Mouse (Mus musculus) layer of hippocampus, postnatal 25 days (tissue): ENCODE measurements around the gene Acot6. TPM values are rescaled to one million over a fixed set of nuclear protein-coding genes. Genes with fewer than 3 reads are reported as not detected.
A peak's percentile ranks its signal among the peaks of the same experiment; 100 is the strongest.

ENCODE experiments used
- DNase-seq, 2 experiments: peaks; one replicate each; pipeline ENCODE4 v3.0.0; 2022; ENCODE audit warnings: mixed read lengths in 2 of 2, low spot score in 1 of 2; ENCODE audit errors: extremely low spot score in 1 of 2
- total RNA-seq, 2 experiments: library from RNA; stranded (reverse); gene quantifications; 2 replicates each; pipeline ENCODE4 v1.2.3; 2021

Acot6 gene
- total RNA-seq, 2 experiments from 2014 or later: 4.3 to 5.3 TPM

DNA sequence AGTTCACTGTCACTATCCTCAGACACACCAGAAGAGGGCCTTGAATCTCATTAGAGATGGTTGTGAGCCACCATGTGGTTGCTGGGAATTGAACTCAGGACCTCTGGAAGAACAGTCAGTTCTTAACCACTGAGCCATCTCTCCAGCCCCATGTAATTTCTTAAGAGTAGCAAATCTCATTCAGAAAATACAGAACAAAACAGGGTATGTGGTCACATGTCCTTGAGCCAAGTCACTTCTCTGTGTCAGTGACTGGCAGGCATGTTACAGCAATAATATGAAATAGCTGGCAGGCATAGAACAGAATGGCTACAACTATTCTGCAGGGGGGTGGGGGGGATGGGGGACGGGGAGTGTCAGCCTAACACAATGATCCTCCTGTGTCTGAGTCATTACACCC is 383 bp upstream of the Acot6 start:
- DNase-seq: no peak

- no peak for DNase-seq
Measured at GRCm38 (mm10) chr12:84101493-84101845, 1.0 kb downstream of the Acot6 start.

DNA sequence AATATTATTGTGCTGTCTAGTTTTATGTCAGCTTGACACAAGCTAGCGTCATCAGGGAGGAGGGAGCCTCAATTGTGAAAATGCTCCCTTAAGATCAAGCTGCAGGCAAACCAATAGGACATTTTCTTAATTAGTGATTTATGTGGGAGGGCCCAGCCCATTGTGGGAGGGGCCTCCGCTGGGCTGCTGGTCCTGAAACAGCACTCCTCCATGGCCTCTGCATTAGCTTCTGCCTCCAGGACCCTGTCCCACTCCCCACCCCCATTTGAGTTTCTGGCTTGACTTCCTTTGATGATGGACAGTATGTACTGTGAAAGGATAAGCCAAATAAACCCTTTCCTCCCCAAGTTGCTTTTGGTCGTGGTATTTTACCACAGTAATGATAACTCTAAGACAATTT is 6.6 kb downstream of the Acot6 start:
- DNase-seq: no peak

- DNase-seq: no peak
Measured at GRCm38 (mm10) chr12:84107692-84108091, 7.2 kb downstream of the Acot6 start.

DNA sequence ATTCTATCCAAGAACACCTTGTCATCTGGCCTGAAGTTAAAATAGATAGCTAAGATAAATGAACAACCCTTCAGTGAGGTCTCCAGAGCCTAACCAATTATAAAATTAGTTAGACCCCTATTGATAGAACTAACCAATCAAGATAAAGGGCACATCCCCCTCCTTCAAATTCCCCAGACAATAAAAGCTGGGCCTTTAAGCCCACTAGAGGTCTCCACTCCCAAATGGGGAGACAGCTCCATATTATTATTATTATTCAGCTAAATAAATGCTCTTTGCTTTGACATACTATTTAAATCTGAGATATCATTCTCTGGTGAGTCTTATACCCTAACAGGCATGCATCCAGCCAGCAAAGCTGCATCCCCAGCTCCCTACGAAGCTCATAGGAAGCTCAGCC is 9.5 kb downstream of the Acot6 start:
- no peak for DNase-seq

GRCm38 (mm10) chr12:84110814-84111213 is 10.4 kb downstream of the Acot6 start:
- no peak for DNase-seq

GRCm38 (mm10) chr12:84113676-84114075 is 13.2 kb downstream of the Acot6 start:
- DNase-seq: no peak

DNA sequence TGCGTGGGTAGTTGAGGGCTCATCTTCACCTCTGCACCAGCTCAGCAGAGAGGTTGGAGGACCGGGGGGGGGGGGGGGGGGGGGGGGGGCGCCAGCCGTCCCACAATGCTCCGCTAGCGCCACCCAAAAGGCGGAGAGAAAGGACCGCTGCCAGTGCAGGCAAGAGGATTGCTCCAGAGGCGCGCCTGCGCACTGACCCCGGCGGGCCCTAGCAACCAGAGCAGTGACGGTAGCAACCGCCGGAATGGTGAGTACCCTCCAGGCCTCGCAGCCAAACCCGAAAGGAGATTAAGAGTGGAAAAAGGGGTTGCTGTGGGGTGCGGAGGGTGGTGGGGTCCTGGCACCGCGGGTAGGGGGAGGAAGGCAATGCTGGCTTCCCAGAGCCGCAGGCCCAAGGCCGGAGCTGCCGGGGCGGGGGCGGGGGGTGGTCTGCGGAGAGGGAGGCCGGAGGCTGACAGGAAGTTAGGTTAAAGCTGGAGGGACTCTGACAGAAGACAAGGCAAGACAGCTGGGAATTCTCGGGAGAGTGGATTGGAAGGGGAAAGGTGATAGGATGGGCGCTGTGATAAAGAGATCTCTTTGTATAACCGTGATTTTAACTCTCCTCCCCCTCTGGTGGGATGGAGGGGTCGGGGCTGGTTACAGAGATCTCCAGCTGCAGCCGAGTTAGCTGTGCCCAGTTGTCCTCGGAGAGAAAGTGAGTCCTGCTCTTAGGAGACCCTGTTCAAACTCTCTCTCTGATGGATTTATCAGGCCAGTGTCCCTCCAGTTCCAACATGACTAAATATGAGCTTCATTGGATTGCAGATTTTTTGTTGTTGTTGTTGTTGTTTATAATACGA is 13.9 kb downstream of the Acot6 start, which contains the start of gene Dnal1:
Dnal1 (plus strand) TSS at position 214 of the 842 bp plus-strand sequence.
- DNase-seq: peak; percentile 62 to 82

- no peak for DNase-seq
Measured at GRCm38 (mm10) chr12:84119584-84119983, 19.1 kb downstream of the Acot6 start.

- DNase-seq: no peak
Measured at GRCm38 (mm10) chr12:84125892-84126291, 25.4 kb downstream of the Acot6 start.

DNA sequence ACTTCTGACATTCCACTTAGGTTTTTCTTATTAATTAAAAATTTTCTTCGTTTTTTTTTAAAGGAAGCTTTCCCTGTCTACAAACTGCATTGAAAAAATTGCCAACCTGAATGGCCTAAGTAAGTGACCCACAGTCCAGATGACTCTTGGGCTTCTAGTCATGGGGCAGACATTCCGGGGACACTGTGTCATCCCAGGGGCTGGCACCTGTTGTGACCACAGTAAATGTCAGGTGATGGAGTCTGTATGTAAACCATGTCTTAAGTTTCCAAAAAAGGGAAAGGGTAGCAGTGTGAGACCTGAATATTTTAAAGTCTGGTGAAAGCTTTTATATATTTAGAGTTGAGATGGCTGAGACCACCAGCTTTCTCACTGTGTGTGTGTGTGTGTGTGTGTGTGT is 26.4 kb downstream of the Acot6 start:
- DNase-seq: no peak

DNA sequence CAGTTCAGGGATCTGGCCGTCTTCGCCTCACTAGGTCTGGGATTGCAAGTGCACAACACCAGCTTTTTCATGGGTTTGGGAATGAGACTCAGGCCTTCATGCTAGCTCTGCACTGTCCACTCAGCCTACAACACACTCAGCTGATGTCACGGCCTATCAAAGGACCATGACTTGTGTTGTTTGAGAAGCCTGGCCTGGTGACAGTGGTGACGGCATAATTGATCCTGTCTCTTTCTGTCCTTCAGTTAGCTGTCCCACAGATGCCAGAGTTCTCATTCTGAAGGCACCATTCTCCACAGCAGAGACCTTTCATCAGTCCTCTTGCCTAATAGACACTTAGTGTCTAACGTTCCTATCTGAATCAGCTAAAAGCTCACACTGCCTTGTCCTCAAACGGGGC is 28.1 kb downstream of the Acot6 start:
- DNase-seq: no peak

- DNase-seq: no peak
Measured at GRCm38 (mm10) chr12:84129931-84130330, 29.5 kb downstream of the Acot6 start.

- peak in 1 of 2 experiments; percentile 47 for DNase-seq
Measured at GRCm38 (mm10) chr12:84132265-84132664, 31.8 kb downstream of the Acot6 start.

DNA sequence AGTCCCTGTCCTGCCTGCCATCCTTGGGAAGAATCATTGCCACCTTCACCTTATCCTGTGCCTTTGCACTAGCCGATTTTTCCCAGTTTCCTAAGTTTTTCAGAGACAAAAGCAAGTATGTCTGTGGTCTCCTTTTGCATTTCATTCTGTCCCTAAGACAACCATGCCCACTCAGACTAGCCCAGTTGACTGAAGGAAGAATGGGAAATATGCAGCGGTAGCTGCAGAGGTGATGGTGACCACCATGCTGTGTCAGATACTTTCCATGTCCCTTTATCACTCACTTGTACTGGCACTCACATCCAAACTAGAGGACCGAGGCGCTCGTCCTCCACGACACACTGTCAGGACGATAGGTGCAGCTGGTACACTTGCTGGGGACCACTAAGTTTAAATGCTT is 36.7 kb downstream of the Acot6 start:
- DNase-seq: no peak

DNA sequence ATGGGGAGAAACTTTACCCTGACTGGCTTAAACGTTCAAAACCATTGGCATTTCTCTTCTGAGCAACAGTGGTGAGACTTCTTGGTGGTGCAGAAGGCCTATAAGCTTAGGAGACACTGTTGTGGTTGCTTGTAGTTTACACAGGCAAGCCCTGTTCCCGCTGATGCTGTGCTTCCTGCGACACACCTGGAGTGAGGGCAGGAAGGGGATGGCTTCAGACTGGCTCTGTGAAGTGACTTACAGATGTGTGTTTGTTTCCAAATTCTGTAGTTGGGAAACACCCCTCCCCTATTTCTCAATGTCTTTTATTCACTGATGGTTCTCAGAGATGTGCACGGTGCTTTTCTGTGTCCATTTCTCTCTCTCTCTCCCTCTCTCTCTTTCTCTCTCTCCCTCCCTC is 39.7 kb downstream of the Acot6 start:
- DNase-seq: no peak

DNA sequence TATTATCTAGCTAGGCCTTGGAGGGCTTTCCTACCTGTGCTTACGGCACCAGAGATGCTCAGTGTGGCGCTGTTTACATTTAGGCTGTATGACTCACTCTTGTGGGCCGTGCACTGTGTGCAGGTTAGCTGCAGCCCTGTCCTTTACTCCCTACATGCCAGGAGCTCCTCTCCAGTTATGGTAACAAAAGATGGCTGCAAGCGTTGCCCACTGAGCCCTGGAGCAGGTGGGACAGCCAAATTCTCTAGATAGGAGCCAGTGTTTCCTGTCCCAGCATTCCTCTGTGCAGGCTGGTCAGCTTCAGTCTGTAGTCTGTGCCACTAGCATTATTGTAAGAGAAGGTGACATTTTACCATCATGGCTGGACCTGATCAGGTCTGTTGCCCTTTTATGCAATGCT is 40.8 kb downstream of the Acot6 start:
- no peak for DNase-seq

- no peak for DNase-seq
Measured at GRCm38 (mm10) chr12:84142281-84143050, 42.0 kb downstream of the Acot6 start.

DNA sequence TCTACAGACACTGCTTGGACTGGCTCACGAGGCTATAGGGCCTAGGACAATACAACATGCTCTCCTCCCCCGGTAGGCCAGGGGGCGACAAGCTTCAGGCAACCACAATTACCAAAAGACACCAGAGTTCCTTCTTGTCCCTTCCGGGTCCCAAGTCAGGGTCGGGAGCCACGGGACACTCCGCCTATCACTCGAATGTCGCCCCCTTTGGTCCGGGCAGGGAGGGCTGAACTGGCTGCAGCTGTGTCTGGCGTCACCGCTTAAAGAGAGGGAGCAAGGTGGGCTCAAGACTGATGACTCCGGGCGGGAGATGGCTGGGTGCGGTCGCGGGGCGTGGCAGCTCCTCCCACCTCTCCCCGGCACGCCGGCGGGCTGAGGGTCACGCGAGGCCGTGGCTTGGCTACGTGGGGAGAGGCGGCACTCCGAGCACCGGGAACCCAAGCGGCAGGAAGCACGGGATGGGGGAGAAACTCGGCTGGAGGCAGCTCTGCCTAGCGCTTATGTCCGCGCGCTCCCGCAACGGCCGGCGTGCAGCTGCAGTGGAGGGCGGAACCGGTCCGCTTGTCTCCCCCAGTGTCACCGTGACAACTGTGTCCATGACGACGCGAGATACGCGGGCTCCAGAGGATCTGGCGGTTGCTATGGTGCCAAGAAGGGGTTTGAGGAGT is 47.6 kb downstream of the Acot6 start, which contains the start of gene Pnma1:
Pnma1 (minus strand) TSS at position 536 of the 668 bp plus-strand sequence.
- peak; percentile 65 to 68 for DNase-seq

- DNase-seq: no peak
Measured at GRCm38 (mm10) chr12:84148622-84149012, 48.2 kb downstream of the Acot6 start.

DNA sequence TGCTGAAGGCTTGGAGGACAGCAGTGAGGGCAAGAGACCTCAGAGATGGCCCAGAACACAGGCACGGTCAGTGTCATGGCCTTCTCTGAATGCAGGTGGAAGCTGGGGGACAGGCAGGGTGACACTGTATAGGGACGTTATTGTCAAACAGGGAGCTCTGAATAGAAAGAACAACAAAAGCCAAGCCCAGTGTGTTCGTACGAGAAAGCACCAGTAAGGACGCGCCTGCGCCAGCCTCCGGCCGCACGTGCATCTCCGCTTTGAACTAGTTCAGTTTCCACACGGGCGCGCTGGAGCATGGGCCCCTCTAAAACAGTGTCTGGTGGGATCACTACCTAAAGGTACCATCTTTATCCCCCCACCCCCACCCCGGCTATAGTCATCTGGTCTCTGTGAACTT is 49.5 kb downstream of the Acot6 start:
- DNase-seq: no peak
